Mouse (Mus musculus): ENCODE results near the gene Lrrc31.

The Lrrc31 gene

DNA sequence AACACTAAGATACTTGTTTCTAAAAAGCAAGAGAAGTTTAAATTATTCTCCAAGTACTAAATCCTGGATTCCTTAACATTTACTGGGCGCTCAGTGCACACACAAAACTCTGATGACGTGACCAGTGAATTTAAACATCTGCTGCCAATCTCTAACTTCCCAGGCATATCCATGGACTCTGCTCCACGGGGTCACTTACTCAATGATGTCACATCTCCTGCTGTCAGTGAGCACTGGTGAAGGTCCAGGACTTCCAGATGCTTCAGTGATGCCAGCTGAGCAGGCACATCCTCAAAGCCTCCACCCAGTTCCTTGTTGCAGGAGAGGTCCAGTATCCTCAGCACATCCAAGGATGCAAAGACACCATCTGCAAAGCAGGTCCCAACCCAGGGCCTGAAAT is 12.4 kb downstream of the Lrrc31 start:
- no peak for DNase-seq

DNA sequence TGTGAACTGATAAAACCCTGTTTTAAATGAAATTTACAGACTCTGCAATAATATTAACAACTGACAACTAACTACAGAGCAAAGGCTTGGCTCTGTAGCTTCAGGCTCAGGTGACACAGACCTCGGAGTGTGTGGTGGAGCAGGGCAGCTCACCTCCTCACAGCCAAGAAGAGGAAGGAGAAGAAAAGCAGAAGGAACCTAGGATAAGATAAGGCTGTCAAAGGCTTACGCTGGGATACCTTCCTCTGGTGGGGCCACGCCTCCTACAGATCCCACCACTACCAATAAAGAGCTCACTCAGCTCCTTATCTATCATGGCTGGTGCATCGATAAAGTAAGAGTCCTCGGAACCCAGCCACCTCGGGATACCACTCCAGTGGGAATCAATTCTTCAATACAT is 16.5 kb downstream of the Lrrc31 start:
- DNase-seq, result no peak

DNA sequence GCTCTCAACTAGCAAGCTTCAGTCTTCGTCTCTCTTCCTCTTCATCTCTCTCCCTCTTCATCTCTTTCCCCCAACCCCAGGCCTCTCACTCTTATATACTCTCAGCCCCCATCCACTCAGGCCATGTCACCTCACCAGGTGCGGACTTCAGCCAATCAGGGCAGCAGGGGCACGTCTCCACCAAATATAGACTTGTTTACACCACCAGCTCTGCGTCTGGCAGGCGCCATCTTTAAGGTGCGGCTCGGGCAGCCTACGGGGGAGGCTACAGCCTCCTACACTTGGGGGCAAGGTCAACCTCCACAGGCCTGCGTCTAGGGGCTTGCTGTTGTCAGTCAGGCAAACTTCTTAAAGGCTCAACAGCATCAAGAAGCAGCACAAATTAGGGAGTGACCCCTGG is 41.2 kb downstream of the Lrrc31 start:
- no peak for DNase-seq

DNA sequence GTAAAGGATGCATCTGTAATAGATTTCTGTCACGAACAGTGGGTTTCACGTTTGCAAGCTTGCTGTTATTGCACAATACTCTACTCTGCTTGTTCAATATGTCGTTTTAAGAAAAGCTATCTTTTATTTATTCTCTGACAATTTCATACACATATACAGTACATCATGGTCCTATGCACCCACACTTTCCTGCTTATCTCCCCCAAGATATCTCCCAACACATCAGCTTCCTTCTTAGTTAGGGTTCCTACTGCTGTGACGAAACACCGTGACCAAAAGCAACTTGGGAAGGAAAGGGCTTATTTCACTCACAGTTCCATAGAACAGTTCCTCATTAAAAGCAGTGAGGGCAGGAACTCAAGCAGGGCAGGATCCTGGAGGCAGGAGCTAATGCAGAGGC is 43.7 kb downstream of the Lrrc31 start:
- no peak for DNase-seq

DNA sequence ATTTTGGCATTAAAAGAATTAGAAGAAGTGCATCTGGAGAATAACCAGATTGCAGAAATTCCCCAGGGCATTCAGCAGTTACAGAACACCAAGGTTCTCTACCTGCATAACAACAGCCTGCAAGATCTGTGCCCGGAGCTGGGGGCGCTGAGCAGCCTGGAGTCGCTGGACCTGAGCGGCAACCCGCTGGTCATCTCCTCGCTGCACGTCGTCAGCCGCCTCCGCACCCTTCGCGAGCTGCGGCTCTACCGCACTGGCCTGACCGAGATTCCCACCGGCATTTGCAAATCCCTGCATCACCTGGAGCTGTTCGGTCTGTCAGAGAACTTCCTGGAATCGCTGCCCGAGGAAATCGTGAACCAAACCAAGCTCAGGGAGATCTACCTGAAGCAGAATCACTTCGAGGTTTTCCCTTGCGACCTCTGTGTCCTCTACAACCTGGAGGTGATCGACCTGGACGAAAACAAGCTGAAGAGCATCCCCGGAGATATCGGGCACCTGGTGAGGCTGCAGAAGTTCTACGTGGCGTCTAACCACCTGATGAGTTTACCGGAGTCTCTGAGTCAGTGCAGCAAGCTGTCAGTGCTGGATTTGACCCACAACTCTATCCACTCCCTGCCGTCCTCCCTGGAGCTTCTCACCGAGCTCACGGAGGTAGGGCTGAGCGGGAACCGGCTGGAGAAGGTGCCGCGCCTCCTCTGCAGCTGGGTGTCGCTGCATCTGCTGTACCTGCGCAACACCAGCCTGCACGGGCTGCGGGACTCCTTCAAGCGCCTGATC is 49.4 kb downstream of the Lrrc31 start:
- peak; percentile 58 to 72 for DNase-seq

DNA sequence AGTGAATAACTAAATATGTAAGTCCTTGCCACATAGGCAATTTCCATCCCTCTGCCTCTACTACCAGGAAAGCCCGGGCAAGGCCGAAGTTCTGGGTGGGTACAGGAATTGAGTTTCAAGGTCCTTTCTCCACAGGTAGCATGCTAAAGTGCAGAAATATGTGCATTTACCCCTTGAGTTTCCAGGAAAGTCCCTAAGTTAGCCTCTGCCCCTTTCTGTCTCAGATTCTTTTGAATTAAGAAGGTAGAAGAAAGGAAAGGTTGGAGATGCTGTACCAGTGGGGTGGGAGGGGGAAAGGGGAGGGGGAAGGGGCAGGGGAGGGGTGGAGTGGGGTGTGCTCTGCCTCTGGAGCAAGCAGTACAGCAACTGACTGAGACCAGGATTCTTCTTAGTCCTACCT is 51.2 kb downstream of the Lrrc31 start:
- DNase-seq, result no peak

DNA sequence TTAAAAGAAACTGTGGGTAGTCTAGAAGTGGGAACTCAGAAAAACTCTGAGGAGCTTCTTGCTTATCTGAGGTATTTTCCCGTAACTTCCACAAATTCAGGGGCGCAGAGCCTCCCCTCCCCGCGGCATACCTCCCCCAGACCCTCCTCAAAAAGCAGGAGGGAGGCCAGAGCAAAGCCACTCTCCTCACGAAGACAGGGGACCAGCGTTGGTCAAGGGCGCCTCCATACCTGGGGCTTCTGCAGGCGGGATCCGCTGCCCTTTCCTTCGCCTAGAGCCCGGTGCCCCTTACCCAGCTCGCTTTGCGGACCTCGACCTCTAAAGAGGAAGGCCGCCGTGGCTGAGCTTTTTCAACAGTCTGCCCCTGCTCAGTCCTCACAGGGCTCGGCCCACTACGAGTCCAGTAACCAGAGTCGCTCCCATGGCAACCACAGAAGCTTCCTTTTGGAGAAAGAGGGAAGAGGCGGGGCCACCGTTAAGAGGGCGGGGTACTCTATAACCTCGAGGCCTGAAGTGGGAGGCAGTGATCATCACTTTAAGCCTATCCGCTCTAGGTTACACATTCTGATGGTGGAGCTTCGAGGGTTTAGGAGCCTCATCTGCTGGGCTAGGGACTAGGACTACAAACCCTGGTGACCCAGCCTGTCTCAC is 52.1 kb downstream of the Lrrc31 start, which contains the start of gene Lrrc34:
TSS of gene Lrrc34 (minus strand) at position 430 of the 651 bp plus-strand sequence.
- peak; percentile 67 to 76 for DNase-seq

DNA sequence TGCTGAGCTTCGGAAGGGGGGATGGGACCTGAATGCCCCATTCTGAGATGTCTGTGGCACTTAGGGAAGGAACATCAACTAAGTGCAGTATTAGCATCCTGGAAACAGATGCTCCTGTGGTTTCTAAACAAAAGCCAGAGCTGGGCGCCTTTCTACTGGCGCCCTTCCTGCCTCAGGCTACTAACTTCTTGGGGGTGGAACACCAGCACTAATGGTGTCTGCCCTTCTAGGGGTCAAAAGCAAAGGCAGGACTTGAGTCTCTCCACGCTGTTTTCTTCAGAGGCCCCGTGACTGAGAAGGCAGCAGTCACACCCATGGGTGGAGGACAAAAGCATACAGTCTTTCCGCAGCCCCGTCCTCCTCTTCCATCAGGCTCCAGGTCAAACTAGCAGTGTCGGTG is 52.9 kb downstream of the Lrrc31 start:
- DNase-seq, result no peak

DNA sequence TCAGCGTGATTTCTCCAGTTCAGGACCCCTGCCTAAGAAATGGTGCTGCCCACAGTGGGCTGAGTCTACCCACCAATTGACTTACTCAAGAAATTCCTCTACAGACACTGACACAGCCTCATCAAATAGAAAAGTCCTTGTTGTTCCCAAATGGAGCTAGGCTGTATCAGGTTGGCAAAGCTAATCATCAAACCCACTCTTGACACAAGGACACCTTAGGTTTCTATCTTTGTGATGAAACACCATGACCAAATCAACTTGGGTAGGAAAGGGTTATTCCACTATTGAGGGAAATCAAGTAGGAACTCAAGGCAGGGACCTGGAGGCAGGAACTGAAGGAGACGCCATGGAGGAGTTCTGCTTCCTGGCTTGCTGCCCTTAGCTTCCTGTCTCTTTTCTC is 55.4 kb downstream of the Lrrc31 start, which contains the start of gene Lrriq4:
TSS of gene Lrriq4 (plus strand) at position 301 of the 400 bp plus-strand sequence.
- DNase-seq, result no peak

DNA sequence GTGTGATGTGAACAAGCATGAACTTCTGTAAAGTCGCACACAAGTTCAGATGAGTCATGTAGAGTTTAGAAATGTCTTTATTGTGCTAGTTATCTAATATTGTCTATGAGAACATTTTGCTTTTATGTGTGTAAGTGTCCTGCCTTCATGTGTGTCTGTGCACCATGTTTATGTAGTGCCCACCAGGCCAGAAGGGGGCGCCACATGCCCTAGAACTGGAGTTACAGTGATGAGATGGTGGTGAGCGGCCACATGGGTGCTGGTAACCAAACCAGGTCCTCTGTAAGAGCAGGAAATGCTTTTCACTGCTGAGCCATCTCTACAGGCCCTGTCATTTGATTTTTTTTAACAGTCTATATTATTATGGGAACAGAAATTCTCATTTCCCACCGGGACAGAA is 64.0 kb downstream of the Lrrc31 start:
- no peak for DNase-seq

DNA sequence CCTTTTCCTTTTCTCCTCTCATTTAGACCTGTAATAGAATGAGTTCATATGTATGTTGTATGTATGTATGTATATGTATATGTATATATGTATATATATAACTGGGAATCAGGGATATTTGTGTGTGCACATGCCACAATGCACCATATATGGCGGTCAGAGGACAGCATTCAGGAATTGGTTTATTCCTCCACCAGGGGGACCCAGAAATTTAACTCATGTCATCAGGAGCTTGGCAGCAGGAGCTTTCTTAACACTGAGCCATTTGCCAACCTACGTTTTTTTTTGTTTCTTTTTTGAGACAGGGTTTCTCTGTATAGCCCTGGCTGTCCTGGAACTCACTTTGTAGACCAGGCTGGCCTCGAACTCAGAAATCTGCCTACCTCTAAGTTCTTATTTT is 66.0 kb downstream of the Lrrc31 start:
- no peak for DNase-seq

Measured in kidney, postnatal 25 days (tissue).